Mouse (Mus musculus) brain, embryonic 14.5 days (tissue): Measurements from ENCODE around the gene Has3. TPM values are rescaled to one million over a fixed set of nuclear protein-coding genes. Genes with fewer than 3 reads are reported as not detected.
A peak's percentile ranks its signal among the peaks of the same experiment; 100 is the strongest.

Source experiments
- DNase-seq: peaks from one replicate; pipeline ENCODE4 v3.0.0-alpha.2; 2011; ENCODE audit warnings: low read depth
- CTCF ChIP-seq: fragments of 200-500 bp; IDR thresholded peaks from 2 replicates; pipeline ENCODE4 v1.5.1; 2012; ENCODE audit warnings: inconsistent platforms, mild to moderate bottlenecking, moderate library complexity, borderline replicate concordance; ENCODE audit not compliant: insufficient read depth, insufficient read length; ENCODE audit errors: extremely low read depth
- POLR2A ChIP-seq: fragments of 200-500 bp; IDR thresholded peaks from 2 replicates; pipeline ENCODE4 v1.6.1; 2012; ENCODE audit warnings: mild to moderate bottlenecking, inconsistent platforms, borderline replicate concordance; ENCODE audit not compliant: poor library complexity, insufficient read depth, insufficient read length, severe bottlenecking; ENCODE audit errors: extremely low read depth
- polyA plus RNA-seq: library from polyadenylated mRNA; depleted of rRNA; stranded (reverse); fragments of >200 nt; gene quantifications from 2 replicates; pipeline ENCODE4 v1.2.3, GENCODE M21; 2012

Gene Has3
- polyA plus RNA-seq, 1 experiment: 9.0 TPM

DNA sequence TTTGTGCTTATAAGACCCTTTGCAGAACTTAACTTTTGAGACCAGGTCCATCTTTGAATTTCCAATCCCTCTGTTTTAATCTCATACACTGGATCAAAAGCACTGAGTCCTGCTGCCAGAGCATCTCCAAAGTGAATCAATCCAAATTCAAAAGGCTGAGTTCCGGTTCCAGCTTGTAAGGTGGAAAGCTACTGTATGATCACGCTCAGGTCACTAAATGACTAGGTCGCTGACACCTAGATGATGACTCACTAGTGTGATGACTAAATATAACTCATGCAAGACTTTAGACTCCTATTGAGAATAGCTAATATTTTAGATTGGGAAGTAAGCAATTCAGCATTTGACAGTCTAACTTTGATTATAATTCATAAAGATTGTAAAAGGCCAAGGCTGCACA is 18.8 kb downstream of the Has3 start:
- no peak for TF ChIP-seq POLR2A
- TF ChIP-seq CTCF: no peak
- no peak for DNase-seq

DNA sequence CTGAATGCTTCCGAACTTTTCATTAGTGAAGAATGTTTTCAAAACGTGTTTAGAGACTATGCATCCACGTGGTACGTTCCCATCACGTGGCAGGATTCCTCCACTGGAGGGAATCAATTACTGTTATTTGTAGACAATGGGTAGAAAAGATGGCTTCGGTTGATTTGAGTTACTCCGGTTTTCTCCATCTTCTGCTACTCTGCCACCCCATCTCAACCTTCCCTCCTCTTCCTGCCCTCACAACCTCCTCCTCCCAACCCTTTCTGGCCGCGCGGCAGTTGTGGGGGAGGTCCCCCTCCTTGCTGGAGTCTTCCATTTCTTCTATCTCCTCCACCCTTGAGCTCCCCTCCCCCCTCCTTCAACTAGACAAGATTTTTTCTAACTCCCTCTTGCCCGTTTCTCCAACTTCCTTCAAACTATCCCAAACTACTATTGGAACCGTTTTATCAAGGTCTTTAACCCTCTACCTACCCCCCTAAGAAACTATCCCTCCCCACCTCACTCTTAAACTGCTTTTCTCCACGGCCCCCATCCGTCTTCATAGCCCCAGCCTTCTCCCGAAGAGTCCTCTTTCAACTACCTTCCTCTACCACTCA is 22.3 kb downstream of the Has3 start:
- DNase-seq: peak; percentile 59

GRCm38 (mm10) chr8:106892806-106893451 is 22.9 kb downstream of the Has3 start:
- TF ChIP-seq CTCF (no peak), POLR2A (no peak)
- DNase-seq: peak; percentile 64

More for the DNA sequence above, 22.3 kb downstream of the Has3 start:
- TF ChIP-seq POLR2A: no peak
- no peak for TF ChIP-seq CTCF

DNA sequence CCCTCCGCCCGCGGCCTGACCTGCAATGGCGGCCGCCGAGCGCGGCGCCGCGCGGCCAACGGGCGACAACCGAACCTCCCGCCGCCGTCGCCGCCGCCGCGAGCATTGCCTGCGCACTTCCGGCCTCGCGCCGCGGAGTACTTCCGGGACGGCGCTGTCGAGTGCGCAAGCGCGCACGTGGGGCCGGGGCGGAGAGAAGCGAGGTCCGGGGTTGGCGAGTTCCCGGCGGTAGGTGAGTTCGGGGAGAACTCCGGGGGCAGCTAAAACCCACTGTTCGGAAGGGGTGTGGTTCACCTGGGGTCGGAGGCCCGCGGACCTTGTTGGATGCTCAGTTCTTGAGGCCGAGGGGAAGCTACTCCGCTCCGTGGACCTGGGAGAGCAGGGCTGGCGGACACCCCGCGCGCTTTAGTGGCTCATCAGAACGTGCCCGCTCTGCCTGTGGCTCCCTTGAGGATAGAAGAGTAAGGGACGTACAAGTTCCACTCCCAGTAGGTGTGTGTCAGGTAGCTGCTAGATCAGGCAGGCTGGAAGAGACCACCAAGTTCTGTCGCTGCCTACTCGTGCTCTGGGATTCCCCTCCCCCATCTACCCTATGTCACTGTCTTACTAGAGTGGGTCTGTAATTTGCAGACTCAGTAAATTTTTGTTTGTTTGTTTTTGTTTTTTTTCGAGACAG is 23.6 kb downstream of the Has3 start, which contains the start of gene Utp4:
Gene Utp4, plus strand, starts transcription at position 156 of the 676 bp plus-strand sequence.
- DNase-seq: peak; percentile 94
- TF ChIP-seq CTCF (no peak), POLR2A (peak; percentile 96)

- TF ChIP-seq CTCF (no peak), POLR2A (no peak)
Observed at GRCm38 (mm10) chr8:106899473-106899872, 29.4 kb downstream of the Has3 start.

GRCm38 (mm10) chr8:106905727-106906480 is 35.9 kb downstream of the Has3 start:
- TF ChIP-seq CTCF (peak; percentile 60; the same call in 1 of the 2 replicates), POLR2A (no peak)
- peak; percentile 71 for DNase-seq

More at GRCm38 (mm10) chr8:106899473-106899872, 29.4 kb downstream of the Has3 start:
- DNase-seq: no peak

DNA sequence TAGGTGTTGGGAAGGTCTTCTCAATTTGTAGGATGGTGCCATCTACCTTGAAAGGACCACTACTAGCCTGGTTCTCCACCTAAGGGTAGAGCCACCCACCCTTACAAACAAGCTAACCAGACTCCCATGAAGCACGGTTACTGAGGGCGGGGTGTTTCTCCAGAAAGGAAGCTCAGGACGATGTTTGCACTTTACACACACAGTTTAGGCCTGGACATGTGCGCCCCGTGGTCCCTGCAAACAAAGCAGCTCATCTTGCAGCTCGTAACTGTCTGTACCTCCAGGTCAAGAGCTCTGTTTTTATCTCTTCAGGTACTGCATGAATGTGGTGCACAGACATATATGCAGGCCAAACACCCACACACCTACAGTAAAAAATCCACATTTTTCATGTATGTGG is 36.6 kb downstream of the Has3 start:
- TF ChIP-seq CTCF (no peak), POLR2A (no peak)

DNA sequence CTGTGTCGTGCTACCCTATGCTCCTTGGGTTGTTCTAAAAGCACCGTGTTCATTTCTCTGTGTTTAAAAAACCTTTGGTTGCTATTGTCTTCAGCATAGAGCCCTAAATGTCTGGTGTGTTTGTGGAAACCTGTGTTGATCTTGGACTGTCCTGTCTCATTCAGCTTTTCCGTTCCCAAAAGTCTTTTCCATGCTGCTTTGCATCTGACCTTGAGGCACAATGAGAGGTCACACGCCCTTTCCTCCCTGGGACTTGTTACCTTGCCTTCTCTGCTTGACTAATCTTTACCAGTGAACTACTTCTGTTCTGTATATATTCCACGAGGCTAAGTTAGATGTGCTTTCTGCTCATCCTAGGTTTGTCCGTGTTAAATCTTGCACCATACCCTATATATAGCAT is 37.4 kb downstream of the Has3 start:
- no peak for DNase-seq
- no peak for TF ChIP-seq CTCF
- no peak for TF ChIP-seq POLR2A

More for the DNA sequence above, 36.6 kb downstream of the Has3 start:
- no peak for DNase-seq

DNA sequence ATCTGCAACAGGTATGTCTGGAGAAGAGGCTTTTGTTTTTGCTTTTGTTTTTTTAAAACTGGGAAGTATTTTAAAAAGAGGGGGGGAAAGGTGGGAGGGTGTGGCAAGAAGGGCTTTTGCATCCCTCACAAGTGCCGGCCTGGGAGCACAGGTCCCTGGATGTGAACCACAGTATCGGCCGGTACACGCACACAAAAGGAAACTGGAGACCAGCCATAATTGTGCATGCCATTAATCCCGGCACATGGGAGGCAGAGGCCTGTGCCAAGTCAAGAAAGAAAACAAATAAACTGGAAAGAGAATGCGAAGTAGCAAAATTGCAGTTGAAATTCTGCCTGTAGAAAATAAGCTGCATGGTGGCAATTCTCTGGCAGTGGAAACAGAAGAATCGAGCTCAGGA is 38.2 kb downstream of the Has3 start:
- no peak for DNase-seq
- TF ChIP-seq CTCF (no peak), POLR2A (no peak)

- TF ChIP-seq CTCF: no peak
- no peak for TF ChIP-seq POLR2A
- no peak for DNase-seq
Observed at GRCm38 (mm10) chr8:106913631-106914030, 43.6 kb downstream of the Has3 start.
